Mouse (Mus musculus) heart, adult 2 months (tissue): ENCODE data around the gene Cacna1a. TPM values are rescaled to one million over a fixed set of nuclear protein-coding genes. Genes with fewer than 3 reads are reported as not detected.

Experiments used
- DNase-seq, 2 experiments: peaks; one replicate each; pipeline ENCODE4 v3.0.0; 2021
- H3K27ac ChIP-seq: fragments of 200-600 bp; 2 replicates; pipeline ENCODE4 v1.8.1; 2022
- H3K27me3 ChIP-seq: fragments of 200-500 bp; 2 replicates; pipeline ENCODE4 v1.6.1; 2012; ENCODE audit warnings: mild to moderate bottlenecking, low read length, inconsistent platforms, mixed read lengths; ENCODE audit not compliant: control insufficient read depth, insufficient read depth
- H3K36me3 ChIP-seq: fragments of 200-500 bp; 2 replicates; pipeline ENCODE4 v1.6.1; 2012; ENCODE audit warnings: low read length, inconsistent platforms; ENCODE audit not compliant: control insufficient read depth, insufficient read depth
- H3K4me1 ChIP-seq: fragments of 200-500 bp; 2 replicates; pipeline ENCODE4 v1.6.1; 2011; ENCODE audit warnings: low read length; ENCODE audit not compliant: control insufficient read depth, insufficient read depth
- H3K4me3 ChIP-seq: fragments of 200-600 bp; 2 replicates; pipeline ENCODE4 v1.8.1; 2022
- H3K79me2 ChIP-seq: fragments of 200-500 bp; replicated peaks from 2 replicates; pipeline ENCODE4 v1.6.1; 2012; ENCODE audit warnings: mild to moderate bottlenecking, inconsistent platforms, low read length, moderate library complexity, mixed read lengths; ENCODE audit not compliant: control insufficient read depth, insufficient read depth
- H3K9ac ChIP-seq: fragments of 200-500 bp; 2 replicates; pipeline ENCODE4 v1.6.1; 2012; ENCODE audit warnings: low read depth, mild to moderate bottlenecking, control low read depth, inconsistent platforms, low read length, mixed read lengths
- CTCF ChIP-seq: fragments of 200-600 bp; IDR thresholded peaks from 2 replicates; pipeline ENCODE4 v1.8.1; 2022; ENCODE audit warnings: antibody characterized with exemption, mild to moderate bottlenecking, moderate library complexity
- EP300 ChIP-seq: fragments of 200-500 bp; IDR thresholded peaks from 2 replicates; pipeline ENCODE4 v1.6.1; 2011; ENCODE audit warnings: low read depth, low read length, control low read depth; ENCODE audit not compliant: insufficient read depth
- POLR2A ChIP-seq: fragments of 200-500 bp; IDR thresholded peaks from 2 replicates; pipeline ENCODE4 v1.6.1; 2011; ENCODE audit warnings: mild to moderate bottlenecking, low read depth, low read length, control low read depth; ENCODE audit not compliant: insufficient read depth
- WGBS: fragments of 180-500 bp; shearing (Covaris S2); methylation state at CpG from one replicate; pipeline ENCODE4 v1.1.7; 2018; 5-methylcytosine and 5-hydroxymethylcytosine counted together
- intact Hi-C: fragments of 180-260 bp; cut with DNase I; formaldehyde crosslinking; loops from one replicate; pipeline ENCODE4 v1.15.1; 2025
- polyA plus RNA-seq: library from polyadenylated mRNA; depleted of rRNA; stranded (reverse); fragments of >200 nt; gene quantifications from 2 replicates; pipeline ENCODE4 v1.2.3, GENCODE M21; 2012
- total RNA-seq, 2 experiments: library from RNA; stranded (reverse); gene quantifications; 2 replicates each; pipeline ENCODE4 v1.2.3; 2021

The Cacna1a gene
- total and polyA plus RNA-seq, 3 experiments = 2.5 to 4.4 (median 2.7) TPM

DNA sequence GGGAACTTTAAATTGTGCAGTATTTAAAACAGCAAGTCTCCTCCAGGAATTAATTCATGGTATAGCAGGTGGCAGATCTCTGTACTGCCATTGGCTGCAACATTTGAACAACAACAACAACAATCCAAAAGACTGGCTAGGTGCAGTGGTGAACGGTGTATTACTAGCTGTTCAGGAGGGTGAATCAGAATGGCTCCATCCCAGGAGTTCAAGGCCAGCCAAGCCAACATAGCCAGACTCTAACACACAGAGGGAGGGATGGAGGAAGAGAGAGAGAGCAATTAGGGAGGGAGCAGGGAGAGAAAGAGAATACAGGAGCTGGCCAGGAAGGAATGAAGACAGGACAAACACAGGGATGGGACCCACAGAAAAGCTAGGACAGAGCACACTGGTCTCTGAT, 38.7 kb upstream of the Cacna1a start:
- 47% methylated on average over 1 of the region's 1 CpGs for WGBS

DNA sequence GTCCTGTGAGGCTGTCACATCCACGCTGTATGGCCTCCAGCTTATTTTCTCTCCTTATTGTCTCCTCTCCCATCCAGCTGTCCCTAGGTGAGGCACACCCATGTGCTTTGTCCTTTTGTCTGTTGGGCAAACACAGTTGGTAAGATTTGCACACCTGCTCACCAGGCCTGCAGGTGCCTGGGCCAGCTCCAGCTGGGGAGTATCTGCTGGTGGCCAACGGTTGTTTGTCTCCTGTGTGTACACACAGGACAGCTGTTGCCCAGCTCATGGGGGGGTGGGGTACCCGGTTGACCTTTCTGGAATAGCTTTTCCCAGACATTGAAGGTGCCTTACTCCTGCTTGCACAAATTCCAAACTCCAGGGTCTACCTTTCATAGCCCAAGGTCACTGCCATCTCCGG, 37.3 kb upstream of the Cacna1a start:
- no peaks in the 10 kb centered on the region; the same call in 1 of the 2 replicates for H3K27me3 ChIP-seq
- 65% methylated on average over 4 of the region's 4 CpGs for WGBS
- H3K4me1 ChIP-seq = no peaks in the 10 kb centered on the region
- DNase-seq = no peak
- H3K27ac ChIP-seq = no peak overlapping the region
- H3K79me2 ChIP-seq = no peaks in the 10 kb centered on the region
- H3K4me3 ChIP-seq = no peak overlapping the region
- TF ChIP-seq POLR2A = no peak
- no peak for TF ChIP-seq EP300
- TF ChIP-seq CTCF = no peak
- intact Hi-C loops = no loop called here
- no peaks in the 10 kb centered on the region for H3K36me3 ChIP-seq
- H3K9ac ChIP-seq = no peak overlapping the region

More for the DNA sequence above, 38.7 kb upstream of the Cacna1a start:
- H3K36me3 ChIP-seq = no peaks in the 10 kb centered on the region
- no peak for DNase-seq
- H3K79me2 ChIP-seq = no peaks in the 10 kb centered on the region
- no peaks in the 10 kb centered on the region; the same call in 1 of the 2 replicates for H3K27me3 ChIP-seq
- TF ChIP-seq CTCF (no peak), POLR2A (no peak), EP300 (no peak)
- H3K27ac ChIP-seq = no peak overlapping the region
- H3K9ac ChIP-seq = no peak overlapping the region
- intact Hi-C loops = no loop called here
- no peaks in the 10 kb centered on the region for H3K4me1 ChIP-seq
- H3K4me3 ChIP-seq = no peak overlapping the region

DNA sequence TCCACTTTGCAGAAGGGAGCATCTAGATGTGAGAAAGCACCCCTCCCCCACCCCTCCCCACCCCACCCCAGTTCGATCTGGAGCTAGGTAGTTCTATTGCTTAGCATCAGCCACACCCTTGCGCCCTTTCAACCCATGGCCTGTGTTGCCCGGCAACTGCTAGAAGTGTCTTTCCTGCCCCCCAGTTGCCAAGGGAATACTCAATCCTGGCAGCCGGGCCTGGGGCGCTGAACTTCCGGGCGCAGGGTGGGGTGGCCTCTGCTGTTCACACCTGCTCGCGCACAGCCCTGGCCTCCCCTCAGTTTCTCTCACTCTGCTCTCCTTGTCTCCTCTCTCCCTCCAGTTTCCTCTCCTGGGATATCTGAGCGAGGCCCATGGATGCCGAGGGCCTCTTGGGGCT, 31.8 kb upstream of the Cacna1a start:
- TF ChIP-seq CTCF = no peak
- TF ChIP-seq EP300 = no peak
- no peak for TF ChIP-seq POLR2A
- Histone ChIP-seq H3K36me3 (no peaks in the 10 kb centered on the region), H3K79me2 (no peaks in the 10 kb centered on the region), H3K9ac (no peak overlapping the region), H3K27ac (no peak overlapping the region), H3K4me3 (no peak overlapping the region), H3K27me3 (no peaks in the 10 kb centered on the region), H3K4me1 (peaks cover 1% of the 10 kb centered on the region; the same call in 1 of the 2 replicates)
- intact Hi-C loops = loop anchor here (2.0 kb wide), 1 partner anchor 170 kb away; no protein-coding TSS in a partner anchor
- WGBS = 61% methylated on average over 11 of the region's 11 CpGs
- DNase-seq = no peak

DNA sequence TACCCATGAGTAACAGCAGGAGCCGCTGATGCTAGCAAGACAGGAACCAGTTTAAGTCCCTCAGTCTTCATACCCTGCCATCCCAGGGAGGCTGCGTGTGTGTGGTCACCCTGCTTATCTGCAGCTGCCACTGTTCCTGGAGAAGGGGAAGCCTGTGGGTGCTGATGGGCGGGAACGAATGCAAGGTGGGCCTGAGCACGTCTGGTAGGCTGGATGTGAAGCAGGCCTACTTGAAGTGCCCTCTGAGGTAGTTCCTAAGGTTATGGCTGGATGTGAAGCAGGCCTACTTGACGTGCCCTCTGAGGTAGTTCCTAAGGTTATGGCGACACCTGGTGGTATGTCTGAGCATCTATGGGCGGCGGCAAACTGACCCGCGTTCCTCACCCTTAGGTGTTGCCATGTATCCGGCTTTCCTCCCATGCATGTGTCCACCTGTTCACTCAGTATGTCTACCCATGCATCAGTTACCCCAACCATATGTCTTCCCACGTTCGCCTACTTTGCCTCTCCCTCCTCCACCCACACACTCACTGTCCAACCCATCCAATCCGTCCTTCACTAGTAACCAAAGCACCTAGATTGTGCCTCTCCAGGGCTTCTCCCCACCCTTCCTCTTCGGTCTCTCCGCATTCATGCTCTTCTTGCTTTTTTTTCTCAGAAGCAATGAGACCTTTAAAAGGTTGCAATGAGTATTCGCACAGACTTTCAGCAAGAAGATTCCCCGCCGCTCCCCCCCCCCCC, 30.4 kb upstream of the Cacna1a start:
- H3K36me3 ChIP-seq = no peaks in the 10 kb centered on the region
- no peaks in the 10 kb centered on the region for H3K79me2 ChIP-seq
- WGBS = 21% methylated on average over 20 of the region's 20 CpGs
- intact Hi-C loops = loop anchor here (1.0 to 2.0 kb wide), 4 partner anchors 66 to 348 kb away; no protein-coding TSS in a partner anchor
- H3K4me3 ChIP-seq = no peak overlapping the region
- H3K9ac ChIP-seq = no peak overlapping the region
- peaks cover 1% of the 10 kb centered on the region; the same call in 1 of the 2 replicates for H3K4me1 ChIP-seq
- TF ChIP-seq CTCF (peak; percentile 96), POLR2A (no peak), EP300 (peak; percentile 96)
- no peak overlapping the region for H3K27ac ChIP-seq
- peak; percentile 70 to 82 for DNase-seq
- H3K27me3 ChIP-seq = no peaks in the 10 kb centered on the region

DNA sequence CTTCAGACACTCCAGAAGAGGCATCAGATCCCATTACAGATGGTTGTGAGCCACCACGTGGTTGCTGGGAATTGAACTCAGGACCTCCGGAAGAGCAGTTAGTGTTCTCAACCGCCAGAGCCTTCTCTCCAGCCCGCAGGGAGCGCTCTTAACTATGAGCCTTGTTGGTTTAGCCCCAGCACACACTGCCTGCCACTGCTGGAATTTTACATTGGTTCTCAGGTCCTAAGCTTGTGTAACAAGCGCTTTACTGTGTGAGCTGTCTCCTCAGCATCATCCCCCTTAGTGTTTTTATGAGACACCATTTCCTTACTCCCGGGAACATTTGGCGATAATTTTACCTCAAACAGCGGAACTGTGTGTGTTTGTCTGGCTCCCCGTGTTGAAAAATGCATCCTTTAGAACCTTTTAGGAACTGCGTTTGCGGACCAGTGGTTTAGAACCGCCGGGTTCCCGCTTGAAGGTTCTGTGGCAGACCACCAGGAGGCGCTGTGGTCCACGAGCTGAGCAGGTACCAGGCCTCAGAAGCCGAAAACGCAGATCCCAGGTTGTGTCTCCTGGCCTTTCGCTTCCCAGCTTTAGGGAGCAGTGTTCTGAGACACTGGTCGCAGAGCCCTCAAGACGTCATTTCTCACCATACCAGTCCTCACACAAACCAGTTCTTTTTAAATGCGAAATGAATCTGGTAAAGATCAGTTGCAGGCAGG, 24.7 kb upstream of the Cacna1a start:
- H3K27me3 ChIP-seq = no peaks in the 10 kb centered on the region
- intact Hi-C loops = loop anchor here (1.0 to 5.0 kb wide), 5 partner anchors 150 to 459 kb away; partner anchors contain the start of gene Dand5
- no peak overlapping the region for H3K9ac ChIP-seq
- peak; percentile 60 to 82 for DNase-seq
- no peaks in the 10 kb centered on the region for H3K79me2 ChIP-seq
- TF ChIP-seq EP300 (peak; percentile 34; the same call in 1 of the 2 replicates), CTCF (no peak; the same call in 1 of the 2 replicates), POLR2A (no peak)
- no peaks in the 10 kb centered on the region for H3K36me3 ChIP-seq
- no peaks in the 10 kb centered on the region for H3K4me1 ChIP-seq
- H3K27ac ChIP-seq = no peak overlapping the region
- H3K4me3 ChIP-seq = no peak overlapping the region
- WGBS = 13% methylated on average over 23 of the region's 23 CpGs

DNA sequence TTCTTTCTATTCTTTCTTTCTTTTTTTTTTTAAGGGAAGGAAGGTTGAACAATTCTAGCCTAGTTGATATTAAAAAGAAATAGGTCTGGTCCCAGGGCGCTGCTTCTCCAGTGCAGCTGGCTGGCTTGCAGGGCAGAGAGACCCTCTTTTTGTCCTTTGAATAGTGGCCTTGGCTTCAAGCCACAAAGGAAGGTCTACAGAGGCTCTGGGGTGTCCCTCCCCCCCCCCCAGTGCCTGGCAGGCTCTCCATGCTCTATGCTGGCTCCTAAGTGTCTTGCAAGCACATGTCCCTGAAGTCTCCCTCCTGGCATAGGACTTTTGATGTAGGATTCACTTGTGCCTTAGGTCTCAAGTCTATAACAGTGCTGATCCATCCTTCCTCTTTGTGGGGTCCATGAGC, 23.0 kb upstream of the Cacna1a start:
- 94% methylated on average over 1 of the region's 1 CpGs for WGBS
- H3K4me1 ChIP-seq = no peaks in the 10 kb centered on the region
- intact Hi-C loops = no loop called here
- no peaks in the 10 kb centered on the region for H3K36me3 ChIP-seq
- no peak overlapping the region for H3K9ac ChIP-seq
- no peak overlapping the region for H3K4me3 ChIP-seq
- no peaks in the 10 kb centered on the region for H3K79me2 ChIP-seq
- H3K27me3 ChIP-seq = no peaks in the 10 kb centered on the region
- TF ChIP-seq POLR2A = no peak
- no peak for TF ChIP-seq EP300
- TF ChIP-seq CTCF = no peak
- DNase-seq = no peak
- H3K27ac ChIP-seq = no peak overlapping the region
